Mouse (Mus musculus) layer of hippocampus, postnatal 10 days (tissue): Measurements from ENCODE around the gene Rasgrf1. TPM values are rescaled to one million over a fixed set of nuclear protein-coding genes. Genes with fewer than 3 reads are reported as not detected.

ENCODE experiments used
- DNase-seq, 2 experiments: peaks; one replicate each; pipeline ENCODE4 v3.0.0; 2021; ENCODE audit warnings: low spot score in 2 of 2
- long read RNA-seq: library from polyadenylated mRNA; stranded (forward); transcript quantifications from one replicate; pipeline ENCODE4 v2.0.0, GENCODE M21; 2023
- total RNA-seq, 2 experiments: library from RNA; stranded (reverse); gene quantifications; 2 replicates each; pipeline ENCODE4 v1.2.3; 2021

Rasgrf1 gene
- total RNA-seq, result 100 to 1,000 TPM; 153 to 156 TPM
- long read RNA-seq, full-length matches to known transcripts, result 29 of 83 reads
- long read RNA-seq, partial matches to known transcripts, result 28 of 83 reads
- long read RNA-seq, other reads (novel, unspliced or antisense), result 26 of 83 reads

DNA sequence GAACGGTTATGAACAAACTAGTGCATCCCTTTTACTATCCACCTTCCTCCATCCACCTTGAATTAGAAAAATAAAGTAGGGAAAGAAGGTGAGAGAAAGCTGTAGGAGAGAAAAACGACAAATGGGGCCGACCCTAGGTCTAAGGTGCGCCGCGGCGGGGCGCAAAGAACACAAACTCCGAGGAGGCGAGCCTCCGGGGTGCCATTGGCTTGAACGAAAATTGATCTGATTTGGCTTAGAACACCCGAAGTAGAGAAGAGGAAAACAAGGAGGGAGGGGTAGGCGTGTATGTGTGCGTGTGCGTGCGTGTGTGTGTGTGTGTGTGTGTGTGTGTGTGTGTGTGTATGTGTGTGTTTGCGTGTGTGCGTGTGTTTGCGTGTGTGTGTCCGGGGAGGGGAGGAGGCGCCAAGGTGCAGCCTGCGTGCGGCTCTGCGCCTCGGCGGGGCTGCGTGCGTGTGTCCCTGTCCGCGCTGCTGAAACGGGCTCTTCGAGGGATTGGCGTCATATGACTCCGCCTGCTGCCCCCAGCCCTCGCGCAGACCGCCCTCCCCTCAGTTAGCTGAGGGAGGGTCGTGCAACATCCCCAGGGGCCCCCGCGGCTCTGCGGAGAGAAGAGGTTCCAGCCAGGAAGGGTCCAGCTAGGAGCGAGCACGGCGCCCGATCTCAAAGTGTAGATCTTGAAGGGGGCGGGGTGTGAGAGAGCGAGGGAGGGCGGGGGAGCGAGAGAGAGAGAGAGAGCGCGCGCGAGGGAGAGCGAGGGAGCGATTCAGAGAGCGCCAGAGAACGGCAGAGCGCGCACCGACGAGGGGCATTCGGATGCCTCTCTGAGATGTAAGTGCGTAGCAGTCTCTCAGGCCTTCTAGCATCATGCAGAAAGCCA is at the start of gene Rasgrf1:
Gene Rasgrf1, plus strand, starts transcription at position 778 of the 880 bp plus-strand sequence.
- DNase-seq, result peak; percentile 69 to 73

DNA sequence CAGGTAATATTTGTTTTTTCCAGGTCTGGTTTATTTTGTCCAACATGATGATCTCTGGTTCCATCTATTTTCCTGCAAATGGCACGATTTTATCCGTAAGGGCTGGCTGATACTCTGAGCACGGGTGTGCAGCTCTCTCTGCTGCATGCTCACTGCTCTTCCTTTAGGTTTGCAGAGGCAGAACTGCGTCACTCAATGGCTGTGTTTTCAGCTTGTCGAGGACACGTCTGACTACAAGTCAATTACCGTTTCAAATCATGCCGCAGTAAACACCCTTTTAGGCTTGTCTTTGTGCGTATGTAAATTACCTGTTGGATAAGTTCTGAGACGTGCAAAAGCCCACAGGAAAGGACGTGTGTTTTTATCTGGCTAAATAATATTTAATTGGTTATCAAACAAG is 49.6 kb upstream of the Rasgrf1 start:
- no peak for DNase-seq

DNA sequence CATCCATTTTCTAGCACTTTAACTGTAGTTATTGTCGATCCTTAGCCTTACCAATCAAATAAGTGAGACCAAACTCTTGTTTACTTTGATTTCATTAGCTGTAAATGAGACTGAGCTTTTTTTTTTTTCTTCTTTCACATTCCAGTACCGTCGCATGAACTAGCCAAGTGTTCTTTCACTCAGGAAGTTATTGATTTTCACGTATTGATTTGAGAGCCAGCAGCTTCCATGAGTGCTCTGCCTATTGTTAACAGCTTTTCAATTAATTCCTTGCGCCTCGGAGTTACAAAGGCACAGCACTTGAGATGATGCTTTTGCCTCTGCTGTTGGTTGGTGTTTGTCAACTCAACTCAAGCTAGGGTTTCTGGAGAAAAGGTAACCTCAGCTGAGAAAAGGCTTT is 49.1 kb upstream of the Rasgrf1 start:
- DNase-seq, result no peak

DNA sequence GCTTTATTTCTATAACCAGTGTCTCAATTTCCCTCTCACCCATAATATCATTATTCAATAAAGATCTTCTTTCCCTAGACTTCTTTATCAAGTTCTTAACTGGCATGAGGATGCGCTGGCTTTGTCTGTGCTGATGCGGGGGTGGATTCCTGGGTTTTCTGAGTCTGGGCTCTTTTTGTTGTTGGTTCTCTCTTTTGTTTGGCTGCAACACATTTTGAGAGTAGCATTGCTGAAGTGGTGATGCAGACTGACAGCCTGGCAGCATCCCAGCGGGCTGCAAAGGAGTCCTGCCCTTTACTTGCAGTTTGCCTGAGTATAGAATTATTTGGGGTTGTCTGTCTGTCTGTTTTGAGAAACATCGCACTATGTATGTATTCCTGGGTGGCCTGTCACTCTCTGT is 42.6 kb upstream of the Rasgrf1 start:
- DNase-seq, result no peak

DNA sequence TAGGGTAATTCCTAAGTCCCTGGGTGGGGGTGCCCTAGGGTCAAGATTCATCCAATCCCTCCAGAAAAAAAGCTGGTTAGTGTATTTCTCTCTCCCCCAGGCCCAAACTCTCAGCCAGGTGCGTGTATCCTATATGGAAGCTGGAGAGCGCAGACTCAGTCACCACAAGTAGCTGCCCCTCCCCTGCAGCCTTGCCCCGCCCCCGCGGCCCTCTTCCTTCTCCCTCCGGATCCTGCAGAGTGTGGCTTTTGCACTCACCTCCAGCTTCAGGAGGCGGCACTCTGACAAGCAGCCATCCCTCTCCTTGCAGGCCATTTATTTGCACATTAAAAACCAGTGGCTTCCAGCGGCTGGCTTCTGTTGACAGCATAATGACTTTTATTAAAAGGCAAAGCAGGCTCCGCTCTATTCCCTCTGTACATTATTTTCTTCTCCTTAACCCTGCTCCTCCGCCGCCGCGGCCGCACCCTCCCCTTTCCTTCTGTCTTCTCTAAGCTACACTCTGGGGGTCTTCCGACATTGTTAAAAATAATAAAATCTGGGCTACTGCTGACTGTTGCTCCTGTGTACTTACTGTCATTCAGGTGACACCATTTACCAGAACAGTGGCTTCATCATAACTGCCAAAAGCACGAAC is 41.5 kb upstream of the Rasgrf1 start:
- DNase-seq, result no peak

DNA sequence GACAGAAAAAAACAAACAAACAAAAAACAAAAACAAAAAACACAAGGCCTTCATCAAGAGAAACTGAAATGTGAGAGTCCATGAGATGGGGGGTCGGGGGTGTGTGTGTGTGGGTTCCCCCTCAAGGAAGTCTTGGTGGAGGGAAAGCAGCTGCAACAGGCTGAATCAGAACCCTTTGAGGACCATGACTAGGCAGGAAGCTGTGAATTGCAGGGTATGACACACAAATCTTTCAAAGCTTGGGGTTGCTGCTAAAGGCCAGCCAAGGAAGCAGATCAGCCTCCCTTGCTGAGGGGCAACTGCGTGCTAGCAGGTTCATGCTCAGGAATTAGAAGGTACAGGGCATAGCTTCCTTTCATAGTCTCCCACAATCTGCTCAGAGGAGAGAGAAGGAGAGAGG is 40.1 kb upstream of the Rasgrf1 start:
- no peak for DNase-seq

DNA sequence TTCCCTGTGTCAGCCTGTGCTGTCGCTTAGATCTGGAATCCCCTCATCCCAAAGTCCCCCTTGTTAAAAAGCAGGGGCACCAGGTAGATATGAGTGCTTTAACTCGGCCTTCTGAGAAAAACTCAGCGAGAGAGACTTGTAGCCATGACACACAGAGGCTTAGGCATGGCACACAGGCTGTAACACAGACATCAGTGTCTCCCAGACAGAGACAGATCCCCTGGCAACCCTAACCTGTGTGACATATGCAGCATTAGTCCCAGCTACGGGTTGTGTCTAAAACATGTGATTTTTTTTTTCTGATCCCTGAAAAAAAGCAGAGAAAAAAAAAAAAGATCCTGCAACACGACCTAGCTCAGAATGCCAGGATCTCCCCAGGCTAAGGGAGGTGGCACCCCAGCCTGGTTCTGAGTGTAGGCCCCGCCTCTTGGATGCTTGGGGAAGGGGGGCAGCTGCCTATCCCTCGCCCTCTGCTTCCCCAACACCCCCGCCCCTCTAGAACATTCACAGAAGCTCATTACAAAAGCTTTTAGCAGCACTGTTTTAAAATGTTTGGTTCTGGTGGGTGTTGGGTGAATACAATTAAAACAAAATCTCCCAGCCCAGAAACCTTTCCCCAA is 39.1 kb upstream of the Rasgrf1 start:
- DNase-seq, result no peak

DNA sequence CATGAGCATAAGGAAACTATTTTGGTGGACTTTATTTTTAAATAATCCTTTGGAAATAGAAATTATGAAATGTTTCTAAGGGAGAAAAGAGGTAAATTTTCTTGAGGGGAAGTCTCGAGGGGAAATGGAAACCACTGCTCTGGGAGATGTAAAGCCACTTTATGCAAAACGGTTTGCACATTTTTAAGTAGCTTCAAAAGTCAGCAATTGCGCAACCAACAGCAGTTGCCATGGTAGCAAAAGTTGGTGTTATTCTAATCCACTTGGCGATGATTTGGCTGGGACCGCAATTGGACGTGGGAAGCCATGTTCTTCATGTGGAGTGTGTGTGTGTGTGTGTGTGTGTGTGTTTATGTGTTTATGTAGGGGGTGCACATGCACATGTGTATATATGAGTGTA is 37.6 kb upstream of the Rasgrf1 start:
- no peak for DNase-seq

DNA sequence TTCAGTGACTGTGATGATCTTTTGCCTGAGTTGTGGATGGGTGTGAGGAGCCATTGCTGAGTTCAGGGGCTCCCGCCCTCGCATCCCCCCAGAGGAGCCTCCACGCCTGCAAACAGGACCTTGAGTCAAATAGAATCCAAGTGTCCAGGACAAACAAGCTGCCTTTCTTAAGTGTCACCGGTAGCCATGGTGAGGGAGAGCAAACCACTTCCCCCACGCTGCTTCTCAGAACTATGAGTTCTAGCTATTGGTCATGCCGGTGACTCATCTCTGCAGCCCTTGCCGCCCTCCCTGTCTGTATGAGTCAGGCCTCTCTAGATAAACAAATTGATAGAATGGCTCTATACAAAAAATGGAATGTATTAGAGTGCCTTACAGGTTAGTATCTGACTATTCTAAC is 35.3 kb upstream of the Rasgrf1 start:
- DNase-seq, result no peak

DNA sequence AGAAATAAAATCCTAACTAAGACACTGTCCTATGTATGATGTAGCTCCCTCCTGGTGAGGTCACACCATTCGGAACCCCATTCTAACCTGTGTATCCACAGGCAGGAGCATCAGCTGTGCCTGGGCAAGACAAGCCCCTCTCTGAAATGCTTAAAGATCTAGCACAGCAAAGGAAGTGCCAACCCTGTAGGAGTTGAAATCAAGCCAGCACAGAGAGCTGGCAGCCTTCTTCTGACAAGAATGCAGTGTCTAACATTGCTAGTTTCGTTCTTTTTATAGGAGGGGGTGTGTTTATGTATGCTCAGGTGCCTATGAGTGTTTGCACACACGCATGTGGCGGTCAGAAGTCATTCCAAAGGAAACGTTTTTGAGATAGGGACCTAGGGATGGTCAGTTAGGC is 34.2 kb upstream of the Rasgrf1 start:
- DNase-seq, result no peak

DNA sequence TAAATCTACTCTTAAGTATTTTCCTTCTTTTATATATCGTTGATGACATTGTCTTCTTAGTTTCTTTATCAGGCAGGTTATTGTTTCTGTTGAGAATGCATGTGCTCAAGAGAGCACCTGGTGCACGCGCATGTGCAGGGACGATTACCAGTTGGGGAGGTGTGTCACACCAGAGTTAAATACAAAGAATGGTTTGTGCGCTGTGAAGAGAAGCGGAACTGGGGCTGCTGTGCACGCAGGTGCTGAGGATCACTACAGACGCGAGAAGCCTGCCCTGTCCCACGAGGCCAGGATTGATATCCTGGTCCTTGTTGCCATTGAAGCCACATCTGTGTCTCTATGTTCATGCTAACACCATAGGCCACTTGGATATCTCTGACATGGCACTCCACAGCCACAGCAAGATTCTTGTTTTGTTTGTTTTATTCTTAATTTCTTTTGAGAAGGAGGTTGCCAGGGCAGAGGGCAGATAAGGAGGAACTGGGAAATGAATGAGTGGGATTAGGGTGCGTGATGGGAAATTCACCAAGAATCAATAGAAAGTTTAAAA is 31.2 kb upstream of the Rasgrf1 start:
- DNase-seq, result no peak

DNA sequence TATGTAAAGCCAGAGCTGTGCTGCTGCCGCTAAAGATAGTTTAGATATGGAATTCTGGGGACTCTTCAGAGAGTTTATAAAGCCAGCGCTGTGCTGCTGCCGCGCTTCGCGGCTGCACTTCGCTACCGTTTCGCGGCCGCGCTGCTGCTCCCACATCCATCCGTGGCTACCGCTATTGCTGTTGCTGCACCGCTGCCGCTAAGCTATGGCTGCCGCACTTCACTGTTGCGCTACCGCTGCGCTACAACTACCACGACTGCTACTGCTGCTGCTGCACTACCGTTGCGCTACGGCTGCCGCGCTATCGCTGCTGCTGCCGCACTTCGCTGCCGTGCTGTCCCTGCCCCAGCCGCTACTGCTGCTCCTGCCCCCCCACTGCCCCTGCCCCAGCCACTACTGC is 30.1 kb upstream of the Rasgrf1 start:
- DNase-seq, result no peak

DNA sequence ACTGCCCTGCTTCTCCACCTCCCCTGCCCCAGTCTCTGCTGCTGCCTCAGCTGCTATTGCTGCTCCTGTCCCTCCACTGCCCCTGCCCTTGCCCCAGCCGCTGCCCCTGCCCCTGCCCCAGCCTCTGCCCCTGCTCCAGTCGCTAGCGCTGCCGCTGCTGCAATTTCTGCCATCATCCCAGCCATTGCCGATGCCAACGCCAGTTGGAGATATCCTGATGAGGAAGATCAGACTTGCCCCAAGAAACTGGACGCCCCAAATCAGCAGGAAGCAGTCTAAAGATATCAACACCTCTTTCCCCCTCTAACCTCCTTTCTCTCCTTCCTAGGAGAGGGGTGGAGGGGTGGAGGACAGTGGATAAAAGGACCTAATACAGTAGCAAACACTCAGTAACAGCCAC is 28.2 kb upstream of the Rasgrf1 start:
- DNase-seq, result no peak

DNA sequence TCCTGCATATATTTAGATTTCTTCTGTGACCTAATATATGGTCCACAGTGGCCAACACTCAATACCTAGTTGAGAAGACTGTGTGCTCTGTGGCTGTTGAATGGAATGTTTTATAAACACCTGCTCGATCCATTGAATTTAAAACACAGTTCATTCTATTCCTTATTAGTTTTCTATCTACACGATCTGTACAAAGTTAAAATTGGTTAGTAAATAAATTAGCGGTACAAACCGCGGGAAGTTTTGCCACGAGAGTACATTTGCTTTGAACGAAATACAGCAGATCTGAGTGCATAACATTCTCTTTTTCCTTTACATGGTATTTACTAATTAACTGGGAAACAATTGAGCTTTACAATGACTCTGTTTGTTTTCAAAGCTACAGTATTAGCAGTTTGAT is 27.1 kb upstream of the Rasgrf1 start:
- no peak for DNase-seq

DNA sequence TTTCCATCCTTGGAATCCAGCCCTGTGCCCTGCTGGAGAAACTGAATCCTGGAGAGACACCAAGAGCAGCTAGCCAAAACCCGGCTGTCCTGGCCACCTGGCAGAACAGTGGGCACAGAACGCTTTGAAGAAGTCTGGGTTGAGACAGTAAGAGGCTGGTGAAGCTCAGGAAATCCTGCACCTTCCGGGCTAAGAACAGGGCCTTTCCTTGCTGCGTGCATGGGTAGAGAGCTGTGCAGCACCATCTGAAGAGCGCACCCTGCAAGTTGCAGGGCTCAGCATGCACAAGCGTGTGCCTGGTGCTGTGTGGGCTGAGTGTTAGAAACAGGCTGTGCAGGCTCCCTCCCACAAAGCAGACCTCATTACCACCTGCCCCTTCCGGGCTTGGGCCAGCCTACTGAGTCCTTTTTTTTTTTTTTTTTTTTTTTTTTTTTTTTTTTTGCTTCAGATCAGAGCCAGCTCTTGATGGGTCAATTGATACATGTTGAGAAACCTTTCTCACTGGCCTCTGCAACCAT is 23.9 kb upstream of the Rasgrf1 start:
- peak; percentile 42 to 47 for DNase-seq

DNA sequence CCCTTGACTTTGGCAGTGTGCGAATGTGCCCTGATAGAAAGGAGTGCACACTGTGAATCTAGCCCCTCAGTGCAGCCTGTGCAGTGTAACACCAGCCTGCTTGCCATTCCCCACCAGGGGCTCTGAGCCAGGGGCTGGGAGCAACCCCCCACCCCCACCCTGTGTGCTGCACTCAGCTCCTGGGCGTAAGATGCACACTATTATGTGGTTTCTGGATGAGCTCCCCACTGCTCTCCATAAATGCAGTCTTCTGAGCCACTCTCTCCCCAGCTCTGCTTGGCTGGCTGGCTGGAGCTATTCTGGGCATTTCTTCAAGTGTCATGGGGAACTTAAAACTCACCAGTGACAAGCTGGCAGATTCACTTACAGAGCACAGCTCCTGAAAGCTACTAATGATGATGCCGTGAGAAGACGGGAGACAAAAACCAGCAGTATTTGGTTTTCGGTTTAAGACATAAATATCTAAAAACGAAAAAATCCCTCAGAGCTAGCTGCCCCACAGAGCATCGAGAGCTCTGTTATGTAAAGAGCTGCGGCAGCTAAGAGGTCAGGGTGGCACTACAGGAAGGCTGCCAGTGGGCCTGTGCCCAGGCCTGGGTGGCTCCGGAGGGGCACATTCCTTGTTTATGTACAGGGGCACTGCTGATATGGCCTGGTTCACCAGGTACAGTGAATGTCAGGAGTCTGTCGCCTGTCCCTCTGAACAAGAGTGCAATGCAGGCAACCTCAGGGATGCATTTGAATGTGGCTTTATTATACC is 18.0 kb upstream of the Rasgrf1 start:
- DNase-seq, result no peak

DNA sequence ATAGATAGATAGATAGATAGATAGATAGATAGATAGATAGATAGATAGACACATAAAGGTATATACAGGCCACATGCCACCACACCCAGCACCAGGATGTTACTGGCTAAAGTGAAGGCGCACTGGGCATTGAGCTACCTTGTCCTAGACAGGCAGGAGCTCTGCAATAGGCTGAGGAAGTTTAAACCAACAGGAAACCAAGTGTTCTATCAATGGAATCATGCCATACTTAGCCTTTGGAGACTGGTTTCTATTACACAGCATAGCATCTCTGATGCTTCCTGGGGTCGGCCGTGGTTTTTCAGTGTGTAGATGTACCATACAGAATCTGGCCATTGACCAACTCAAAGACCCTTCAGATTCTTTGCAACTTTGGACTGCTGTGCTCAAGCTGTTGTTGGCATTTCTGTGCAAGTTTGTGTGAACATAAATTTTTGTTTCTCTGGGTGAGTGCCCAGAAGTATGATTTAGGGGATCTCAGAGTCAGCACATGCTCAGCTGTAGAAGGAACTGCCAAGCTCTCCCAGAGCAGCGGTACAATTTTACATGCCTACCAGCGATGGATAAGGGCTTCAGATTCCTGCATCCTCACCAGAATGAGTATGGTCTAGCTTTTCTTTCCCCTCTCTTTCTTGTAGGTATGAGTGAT is 17.0 kb upstream of the Rasgrf1 start:
- no peak for DNase-seq

DNA sequence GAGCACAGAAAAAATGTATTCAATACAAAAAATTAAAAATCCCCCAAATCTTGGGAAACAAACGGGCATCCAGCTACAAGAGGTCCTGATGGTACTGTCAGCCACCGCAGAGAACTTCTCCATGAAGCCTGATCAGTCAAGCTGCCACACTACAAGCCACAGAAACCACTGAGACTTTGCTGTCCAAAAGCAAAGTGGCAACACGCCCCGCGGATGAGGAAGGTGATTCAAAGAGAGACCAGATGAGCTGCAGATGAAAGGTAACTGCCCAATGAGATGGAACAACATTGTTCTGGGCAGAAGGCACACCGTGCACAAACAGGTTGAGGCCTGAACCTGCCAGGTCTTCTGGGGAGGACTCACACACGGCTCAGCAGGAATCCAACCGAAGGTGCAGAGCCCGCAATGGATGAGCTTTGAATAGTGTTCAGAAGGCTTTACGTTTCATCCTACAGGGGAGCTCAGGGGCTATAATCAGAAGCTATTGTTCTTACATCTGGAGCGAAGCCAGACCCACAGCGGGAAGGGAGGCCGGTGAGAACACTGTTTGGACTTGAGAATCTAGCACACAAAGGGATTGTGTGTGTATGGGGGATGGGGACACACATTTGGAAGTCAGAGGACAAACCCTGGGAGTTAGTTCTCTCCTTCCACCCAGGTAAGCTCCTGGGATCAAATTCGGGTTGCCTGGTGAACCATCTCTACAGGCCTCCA is 9.4 kb upstream of the Rasgrf1 start:
- no peak for DNase-seq

DNA sequence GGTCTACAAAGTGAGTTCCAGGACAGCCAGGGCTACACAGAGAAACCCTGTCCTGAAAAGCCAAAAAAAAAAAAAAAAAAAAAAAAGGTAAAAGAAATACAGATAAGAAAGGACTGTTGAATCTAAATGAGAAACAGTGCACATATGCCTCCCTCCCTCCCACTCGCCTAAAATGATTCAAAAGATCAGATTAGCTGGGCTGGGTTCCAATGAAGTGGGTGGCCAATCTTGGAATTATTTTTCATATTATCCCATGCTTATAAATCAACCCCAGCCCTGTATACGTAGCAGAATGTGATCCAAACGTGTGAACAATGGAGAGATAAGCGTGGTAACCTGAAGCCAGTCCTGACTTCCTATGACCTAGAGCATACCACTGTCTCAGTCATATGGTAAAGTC is 8.5 kb upstream of the Rasgrf1 start:
- DNase-seq, result no peak

DNA sequence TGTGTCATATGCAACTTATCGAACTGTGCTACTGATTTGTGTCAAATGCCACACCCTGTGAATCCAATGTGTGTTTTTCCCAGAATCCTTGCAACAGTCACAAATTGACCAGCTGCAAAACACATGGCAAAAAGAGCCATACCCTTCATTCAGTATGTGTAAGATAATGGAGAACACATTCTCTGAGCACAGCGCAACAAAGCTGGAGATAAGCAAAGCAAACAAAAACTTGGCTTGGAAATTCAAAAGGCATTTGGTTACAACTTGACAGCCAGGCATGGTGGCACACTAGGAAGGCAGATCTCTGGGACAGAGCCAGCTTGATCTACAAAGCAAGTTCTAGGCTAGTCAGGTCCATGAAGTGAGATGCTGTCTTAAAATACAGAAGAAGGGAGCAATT is 6.9 kb upstream of the Rasgrf1 start:
- peak in 1 of 2 experiments; percentile 10 for DNase-seq
